Mouse (Mus musculus) intestine, embryonic 15.5 days (tissue): ENCODE measurements around the gene Park7. TPM values are rescaled to one million over a fixed set of nuclear protein-coding genes. Genes with fewer than 3 reads are reported as not detected.

Experiments
- ATAC-seq: fragments of 200-750 bp; cut with Nextera tagmentation; 2 replicates; pipeline ENCODE4 v1.8.0; 2017; ENCODE audit warnings: moderate TSS enrichment, moderate library complexity
- H3K27ac ChIP-seq: fragments of 300-500 bp; sonication (generic); 2 replicates; pipeline ENCODE4 v1.5.1; 2015; ENCODE audit warnings: mild to moderate bottlenecking, inconsistent platforms
- H3K27me3 ChIP-seq: fragments of 300-500 bp; sonication (generic); replicated peaks from 2 replicates; pipeline ENCODE4 v1.6.1; 2015; ENCODE audit warnings: inconsistent platforms
- H3K36me3 ChIP-seq: fragments of 300-500 bp; sonication (generic); 2 replicates; pipeline ENCODE4 v1.6.1; 2015; ENCODE audit warnings: inconsistent platforms
- H3K4me1 ChIP-seq: fragments of 300-500 bp; sonication (generic); replicated peaks from 2 replicates; pipeline ENCODE4 v1.6.1; 2015; ENCODE audit warnings: inconsistent platforms
- H3K4me2 ChIP-seq: fragments of 300-500 bp; sonication (generic); replicated peaks from 2 replicates; pipeline ENCODE4 v1.6.1; 2015; ENCODE audit warnings: mild to moderate bottlenecking, inconsistent platforms
- H3K4me3 ChIP-seq: fragments of 300-500 bp; sonication (generic); replicated peaks from 2 replicates; pipeline ENCODE4 v1.5.1; 2015; ENCODE audit warnings: inconsistent platforms
- H3K9ac ChIP-seq: fragments of 300-500 bp; sonication (generic); 2 replicates; pipeline ENCODE4 v1.6.1; 2015; ENCODE audit warnings: inconsistent platforms
- H3K9me3 ChIP-seq: fragments of 300-500 bp; sonication (generic); 2 replicates; pipeline ENCODE4 v1.6.1; 2016; ENCODE audit warnings: inconsistent platforms
- WGBS: fragments of 180-500 bp; shearing (Covaris S2); methylation state at CpG from one replicate; pipeline ENCODE4 v1.1.7; 2015; 5-methylcytosine and 5-hydroxymethylcytosine counted together
- polyA plus RNA-seq: library from polyadenylated mRNA; unstranded; fragments of >200 nt; fragmentation: Nextera tagmentation; extraction: Ambion mirVana; gene quantifications from 2 replicates; pipeline ENCODE4 v1.2.1, GENCODE M21; 2015

The Park7 gene
- polyA plus RNA-seq, result 410 and 432 TPM in 2 replicates

DNA sequence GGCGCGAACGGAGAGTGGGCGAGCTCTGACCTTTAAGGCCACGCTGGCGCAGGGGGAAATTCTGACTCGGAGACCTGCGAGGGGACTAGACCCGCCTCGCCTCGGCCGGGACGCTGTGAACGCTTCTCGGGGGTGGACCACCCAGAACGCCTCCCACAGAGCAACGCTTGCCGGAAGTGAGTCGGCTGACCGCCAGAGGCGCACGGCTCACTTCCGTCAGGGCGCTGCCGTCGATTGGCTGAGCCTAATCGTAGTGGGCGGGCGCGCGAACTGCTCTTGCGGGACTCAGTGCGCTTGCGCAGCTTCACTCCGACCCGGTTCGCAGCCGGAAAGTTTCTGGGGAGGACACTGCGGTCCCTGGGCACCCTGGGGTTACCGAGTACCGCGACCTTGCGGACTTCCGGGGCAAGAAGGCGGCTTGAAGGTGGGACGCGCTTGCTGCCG is at the start of gene Park7, which contains the start of gene Tnfrsf9:
Gene Park7 (minus strand): TSS at position 148 of the 444 bp plus-strand sequence.
Gene Tnfrsf9 (plus strand): TSS at position 273 of the 444 bp plus-strand sequence.
- Histone ChIP-seq H3K27ac (peak within 1 kb of the TSS; percentile 86), H3K9me3 (no peaks in the 10 kb centered on the region), H3K27me3 (no peaks in the 10 kb centered on the region), H3K4me2 (peak within 1 kb of the TSS; percentile 53), H3K4me3 (peak within 1 kb of the TSS; percentile 60), H3K9ac (peak within 1 kb of the TSS; percentile 68), H3K36me3 (no peaks in the 10 kb centered on the region), H3K4me1 (peaks cover 7% of the 10 kb centered on the region)
- WGBS, result under 1% methylated on average over 48 of the region's 48 CpGs
- peak; percentile 91 for ATAC-seq

DNA sequence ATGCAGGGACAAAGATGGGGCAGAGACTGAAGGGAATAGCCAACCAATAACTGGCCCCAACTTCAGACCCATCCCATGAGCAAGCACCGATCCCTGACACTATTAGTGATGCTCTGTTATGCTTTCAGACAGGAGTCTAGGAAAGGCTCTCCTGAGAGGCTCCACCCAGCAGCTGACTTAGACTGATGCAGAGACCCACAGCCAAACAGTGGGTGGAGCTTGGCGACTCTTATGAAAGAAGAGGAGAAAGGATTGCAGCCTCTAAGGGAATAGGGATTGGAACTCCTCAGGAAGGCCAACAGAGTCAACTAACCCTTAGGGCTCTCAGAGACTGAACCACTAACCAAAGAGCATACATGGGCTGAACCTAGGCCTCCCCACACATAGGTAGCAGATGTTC is 49.5 kb upstream of the Park7 start:
- 58% methylated on average over 2 of the region's 2 CpGs for WGBS
- Histone ChIP-seq H3K4me1 (0 out of 2 replicates have a peak, but pooled peaks cover 4% of the 10 kb centered on the region), H3K4me3 (no peak overlapping the region)

DNA sequence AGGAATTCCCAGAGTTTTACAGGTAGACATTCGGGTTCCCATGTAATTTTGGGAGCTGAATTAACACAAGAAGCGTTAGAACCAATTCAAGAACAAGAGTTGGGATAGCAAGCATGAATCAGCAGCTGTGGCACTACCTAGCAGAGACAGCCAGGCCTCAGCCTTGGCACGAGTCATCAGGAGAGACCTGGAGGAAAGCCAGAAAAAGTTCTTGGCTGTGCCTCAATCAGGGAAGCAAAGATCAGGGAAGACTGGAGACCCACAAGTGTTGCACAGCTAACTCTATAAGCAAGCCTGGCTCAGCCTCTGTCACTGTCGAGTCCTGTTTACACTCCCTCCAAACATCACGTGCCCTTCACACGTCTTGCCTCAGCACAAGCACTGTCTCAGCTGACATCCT is 48.0 kb upstream of the Park7 start:
- H3K9me3 ChIP-seq, result no peaks in the 10 kb centered on the region
- no peak overlapping the region for H3K27ac ChIP-seq
- H3K9ac ChIP-seq, result no peak overlapping the region
- H3K27me3 ChIP-seq, result no peaks in the 10 kb centered on the region
- H3K36me3 ChIP-seq, result no peaks in the 10 kb centered on the region
- no peak overlapping the region for H3K4me3 ChIP-seq
- H3K4me2 ChIP-seq, result no peak overlapping the region
- H3K4me1 ChIP-seq, result 0 out of 2 replicates have a peak, but pooled peaks cover 4% of the 10 kb centered on the region
- 45% methylated on average over 6 of the region's 6 CpGs for WGBS
- ATAC-seq, result no peak

More for the DNA sequence above, 49.5 kb upstream of the Park7 start:
- Histone ChIP-seq H3K9ac (no peak overlapping the region), H3K36me3 (no peaks in the 10 kb centered on the region), H3K4me2 (no peak overlapping the region), H3K9me3 (no peaks in the 10 kb centered on the region), H3K27me3 (no peaks in the 10 kb centered on the region), H3K27ac (no peak overlapping the region)
- ATAC-seq, result no peak

DNA sequence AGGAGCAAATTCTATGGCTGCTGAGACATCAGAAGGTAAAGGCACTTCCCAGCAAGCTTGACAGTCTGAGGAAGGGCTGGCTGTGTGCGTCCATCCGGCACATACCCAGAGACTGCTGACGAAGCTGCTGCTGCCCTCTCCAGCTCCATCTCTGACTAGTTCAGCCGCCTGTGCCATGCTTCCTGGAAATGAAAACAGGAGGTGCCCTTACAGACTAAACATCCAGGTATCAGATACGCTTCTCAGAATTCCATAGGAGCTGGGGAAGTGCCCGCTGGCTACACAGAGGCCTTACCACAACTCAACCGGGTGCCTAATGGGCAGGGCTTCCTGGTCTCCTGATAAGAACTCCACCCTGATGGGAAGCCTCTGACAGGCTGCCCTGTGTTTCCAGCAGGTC is 44.3 kb upstream of the Park7 start:
- Histone ChIP-seq H3K4me1 (no peaks in the 10 kb centered on the region), H3K9me3 (no peaks in the 10 kb centered on the region), H3K27me3 (no peaks in the 10 kb centered on the region), H3K4me3 (no peak overlapping the region), H3K27ac (no peak overlapping the region), H3K9ac (no peak overlapping the region), H3K36me3 (no peaks in the 10 kb centered on the region), H3K4me2 (no peak overlapping the region)
- ATAC-seq, result no peak
- WGBS, result 79% methylated on average over 7 of the region's 7 CpGs

DNA sequence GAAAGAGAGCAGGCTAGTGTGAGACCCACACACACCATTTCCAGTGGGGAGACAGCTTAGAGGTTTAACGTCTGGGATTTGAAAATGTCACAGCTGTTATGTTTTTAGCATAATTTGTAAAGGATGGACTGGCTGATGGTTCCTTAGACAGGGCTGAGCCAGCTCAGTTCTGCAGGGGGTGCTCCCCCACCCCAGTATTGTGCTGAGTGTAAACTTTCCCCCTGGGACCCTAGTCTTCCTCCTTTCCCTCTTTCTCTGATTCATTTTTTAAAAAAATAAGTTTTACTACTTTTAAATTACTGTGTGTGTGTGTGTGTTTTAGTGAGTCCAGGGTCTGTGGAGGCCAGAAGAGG is 42.8 kb upstream of the Park7 start:
- 23% methylated on average over 1 of the region's 1 CpGs for WGBS
- H3K9me3 ChIP-seq, result no peaks in the 10 kb centered on the region
- no peak for ATAC-seq
- no peak overlapping the region for H3K9ac ChIP-seq
- no peaks in the 10 kb centered on the region for H3K36me3 ChIP-seq
- no peak overlapping the region for H3K4me3 ChIP-seq
- H3K27ac ChIP-seq, result no peak overlapping the region
- H3K27me3 ChIP-seq, result no peaks in the 10 kb centered on the region
- H3K4me2 ChIP-seq, result no peak overlapping the region
- no peaks in the 10 kb centered on the region for H3K4me1 ChIP-seq

DNA sequence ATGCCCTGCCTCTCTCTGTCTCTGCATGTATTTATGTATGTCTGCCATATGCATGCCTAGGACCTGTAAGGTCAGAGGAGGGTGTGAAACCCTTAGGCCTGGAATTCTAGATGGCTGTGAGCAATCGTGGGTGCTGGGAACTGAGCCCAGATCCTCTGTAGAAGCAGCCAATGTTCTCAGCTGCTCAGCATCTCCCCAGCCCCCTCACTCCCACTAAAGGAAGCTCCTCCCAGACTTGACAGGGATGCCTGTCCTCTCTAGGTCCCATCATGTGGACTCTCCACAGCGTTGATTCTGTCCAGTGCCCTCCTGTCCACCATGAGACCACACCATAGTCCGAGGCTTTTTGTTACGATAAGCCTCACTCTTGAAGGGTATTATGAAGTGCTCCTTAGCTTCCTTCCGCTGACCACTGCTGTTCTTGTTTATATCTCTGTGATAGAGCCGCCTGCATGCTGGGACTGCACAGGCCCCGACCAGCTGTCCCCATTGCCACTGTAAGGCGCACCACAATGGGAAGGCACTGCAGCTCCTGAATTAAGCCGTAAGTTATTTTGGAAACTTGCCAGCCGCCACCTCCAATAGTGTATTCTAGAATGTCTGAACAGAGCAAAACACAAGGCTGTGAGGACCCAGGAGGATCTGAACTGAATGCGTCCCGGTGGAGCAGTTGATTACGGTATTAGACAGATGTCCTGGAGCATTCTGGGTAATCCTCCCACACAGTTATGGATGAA is 42.3 kb upstream of the Park7 start:
- Histone ChIP-seq H3K4me2 (no peak overlapping the region), H3K27me3 (no peaks in the 10 kb centered on the region), H3K9ac (no peak overlapping the region), H3K27ac (no peak overlapping the region), H3K4me3 (no peak overlapping the region), H3K4me1 (no peaks in the 10 kb centered on the region), H3K36me3 (no peaks in the 10 kb centered on the region), H3K9me3 (no peaks in the 10 kb centered on the region)
- no peak for ATAC-seq
- 51% methylated on average over 13 of the region's 13 CpGs for WGBS

DNA sequence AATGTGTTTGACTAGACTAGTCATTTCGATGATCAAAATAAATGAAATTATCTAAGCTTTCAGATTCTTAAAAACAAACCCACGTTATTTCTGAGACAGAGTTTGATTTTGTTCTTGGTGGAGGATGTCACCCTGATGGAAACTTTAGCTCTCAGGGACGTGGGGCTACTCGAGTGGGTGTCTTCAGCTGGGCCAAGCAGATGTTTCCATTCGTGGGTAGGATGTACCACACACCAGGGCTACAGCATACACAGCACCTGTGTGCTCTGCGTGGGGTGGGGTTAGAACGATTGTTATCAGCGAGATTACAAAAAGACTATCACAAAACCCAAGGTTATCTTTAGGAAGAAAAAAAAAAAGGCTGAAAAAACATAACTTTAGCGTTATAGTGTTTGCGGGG is 36.7 kb upstream of the Park7 start:
- Histone ChIP-seq H3K4me3 (no peak overlapping the region), H3K9ac (no peak overlapping the region), H3K4me1 (no peaks in the 10 kb centered on the region), H3K36me3 (no peaks in the 10 kb centered on the region), H3K27me3 (no peaks in the 10 kb centered on the region), H3K4me2 (no peak overlapping the region), H3K9me3 (no peaks in the 10 kb centered on the region), H3K27ac (no peak overlapping the region)
- WGBS, result 79% methylated on average over 10 of the region's 10 CpGs
- no peak for ATAC-seq

DNA sequence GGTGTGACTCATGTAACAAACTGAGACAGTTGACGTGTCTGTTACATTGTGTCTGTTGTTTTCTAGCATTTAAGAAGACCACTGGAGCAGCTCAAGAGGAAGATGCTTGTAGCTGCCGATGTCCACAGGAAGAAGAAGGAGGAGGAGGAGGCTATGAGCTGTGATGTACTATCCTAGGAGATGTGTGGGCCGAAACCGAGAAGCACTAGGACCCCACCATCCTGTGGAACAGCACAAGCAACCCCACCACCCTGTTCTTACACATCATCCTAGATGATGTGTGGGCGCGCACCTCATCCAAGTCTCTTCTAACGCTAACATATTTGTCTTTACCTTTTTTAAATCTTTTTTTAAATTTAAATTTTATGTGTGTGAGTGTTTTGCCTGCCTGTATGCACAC is 30.5 kb upstream of the Park7 start:
- WGBS, result 94% methylated on average over 7 of the region's 7 CpGs
- H3K4me1 ChIP-seq, result no peaks in the 10 kb centered on the region
- H3K4me3 ChIP-seq, result no peak overlapping the region
- no peak overlapping the region for H3K4me2 ChIP-seq
- H3K27ac ChIP-seq, result no peak overlapping the region
- H3K36me3 ChIP-seq, result no peaks in the 10 kb centered on the region
- no peak overlapping the region for H3K9ac ChIP-seq
- H3K9me3 ChIP-seq, result no peaks in the 10 kb centered on the region
- ATAC-seq, result no peak
- H3K27me3 ChIP-seq, result no peaks in the 10 kb centered on the region

- Histone ChIP-seq H3K4me2 (no peak overlapping the region), H3K4me3 (no peak overlapping the region), H3K27me3 (no peaks in the 10 kb centered on the region), H3K9ac (no peak overlapping the region), H3K4me1 (no peaks in the 10 kb centered on the region), H3K36me3 (no peaks in the 10 kb centered on the region), H3K9me3 (no peaks in the 10 kb centered on the region), H3K27ac (no peak overlapping the region)
- ATAC-seq, result no peak
- whole genome bisulfite sequencing, result 59% methylated on average over 13 of the region's 13 CpGs
Measured at GRCm38 (mm10) chr4:150939991-150940651, 25.9 kb upstream of the Park7 start.

- Histone ChIP-seq H3K36me3 (no peaks in the 10 kb centered on the region), H3K4me2 (peak overlapping the region; percentile 24)
- 40% methylated on average over 14 of the region's 14 CpGs for WGBS
Measured at GRCm38 (mm10) chr4:150938063-150938452, 23.8 kb upstream of the Park7 start.

GRCm38 (mm10) chr4:150937293-150938062 is 23.2 kb upstream of the Park7 start:
- Histone ChIP-seq H3K9ac (no peak overlapping the region), H3K4me1 (no peaks in the 10 kb centered on the region), H3K4me3 (no peak overlapping the region), H3K9me3 (no peaks in the 10 kb centered on the region), H3K4me2 (peak overlapping the region; percentile 24), H3K27me3 (no peaks in the 10 kb centered on the region), H3K27ac (no peak overlapping the region), H3K36me3 (no peaks in the 10 kb centered on the region)
- 73% methylated on average over 16 of the region's 16 CpGs for WGBS
- no peak for ATAC-seq

More at GRCm38 (mm10) chr4:150938063-150938452, 23.8 kb upstream of the Park7 start:
- Histone ChIP-seq H3K9me3 (no peaks in the 10 kb centered on the region), H3K4me1 (no peaks in the 10 kb centered on the region), H3K27ac (no peak overlapping the region), H3K27me3 (no peaks in the 10 kb centered on the region), H3K4me3 (no peak overlapping the region), H3K9ac (no peak overlapping the region)
- no peak for ATAC-seq

DNA sequence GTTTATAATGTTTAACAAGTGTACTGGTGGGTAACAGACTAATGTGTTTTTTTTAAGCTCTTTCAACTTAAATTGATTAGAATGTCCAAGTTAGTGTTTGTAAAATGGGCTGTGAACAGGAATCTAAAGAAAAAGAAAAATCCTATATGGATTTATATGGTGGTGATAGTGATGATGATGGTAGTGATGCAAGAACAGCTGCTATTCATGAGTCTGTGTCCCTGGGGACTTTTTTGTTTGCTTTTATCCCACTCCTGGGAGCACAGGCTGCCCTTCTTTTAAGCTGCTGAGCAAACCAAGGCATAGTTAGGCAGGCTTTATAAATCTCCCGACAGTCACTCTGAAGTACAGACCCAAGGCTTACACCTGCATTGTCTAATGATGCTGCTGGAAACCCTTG is 19.3 kb upstream of the Park7 start:
- no peaks in the 10 kb centered on the region for H3K27me3 ChIP-seq
- WGBS, result 73% methylated on average over 1 of the region's 1 CpGs
- H3K27ac ChIP-seq, result no peak overlapping the region
- no peak for ATAC-seq
- H3K4me2 ChIP-seq, result no peak overlapping the region
- no peaks in the 10 kb centered on the region for H3K36me3 ChIP-seq
- no peak overlapping the region for H3K4me3 ChIP-seq
- no peaks in the 10 kb centered on the region for H3K4me1 ChIP-seq
- H3K9ac ChIP-seq, result no peak overlapping the region
- H3K9me3 ChIP-seq, result no peaks in the 10 kb centered on the region
